Mouse (Mus musculus) stomach, postnatal 0 days (tissue): Measurements from ENCODE around the gene Zfp652.
A peak's percentile ranks its signal among the peaks of the same experiment; 100 is the strongest.

Source experiments
- CTCF ChIP-seq: IDR thresholded peaks from 2 replicates; pipeline ENCODE4 v1.5.1; 2016; ENCODE audit warnings: antibody characterized with exemption, low read depth, mild to moderate bottlenecking, moderate library complexity
- EP300 ChIP-seq: optimal IDR thresholded peaks from 2 replicates; pipeline ENCODE3; 2016; ENCODE audit warnings: antibody characterized with exemption

GRCm38 (mm10) chr11:95676307-95676706 lies 36.2 kb upstream of the Zfp652 start:
- TF ChIP-seq CTCF (peak; percentile 63), EP300 (no peak)
